Mouse (Mus musculus) megakaryocyte-erythroid progenitor cell, adult 5-6 weeks (primary cell): ENCODE results near the gene Acat2. TPM values are rescaled to one million over a fixed set of nuclear protein-coding genes. Genes with fewer than 3 reads are reported as not detected.
"Not testable (repeated sequence)": the region's sequence is repeated elsewhere in the genome, so short reads cannot be mapped to it uniquely, and the experiment has no call there.

ENCODE experiments used
- ATAC-seq: replicated peaks from 2 replicates; pipeline ENCODE4 v1.8.0; 2016; ENCODE audit warnings: mild to moderate bottlenecking, inconsistent platforms; ENCODE audit not compliant: severe bottlenecking, poor library complexity, low FRiP score, low TSS enrichment
- total RNA-seq, 2 experiments: library from RNA; stranded (forward) in 1 of 2; stranded (reverse) in 1 of 2; fragments of 200-1000, 215-1000 nt in 1 of 2; fragments of >200 nt in 1 of 2; fragmentation: Nextera tagmentation in 1 of 2; gene quantifications; 2 replicates each; pipeline ENCODE4 v1.2.3; 2014 to 2017

The Acat2 gene
- total RNA-seq, 2 experiments from 2014 or later: 14.9 to 20.2 TPM

DNA sequence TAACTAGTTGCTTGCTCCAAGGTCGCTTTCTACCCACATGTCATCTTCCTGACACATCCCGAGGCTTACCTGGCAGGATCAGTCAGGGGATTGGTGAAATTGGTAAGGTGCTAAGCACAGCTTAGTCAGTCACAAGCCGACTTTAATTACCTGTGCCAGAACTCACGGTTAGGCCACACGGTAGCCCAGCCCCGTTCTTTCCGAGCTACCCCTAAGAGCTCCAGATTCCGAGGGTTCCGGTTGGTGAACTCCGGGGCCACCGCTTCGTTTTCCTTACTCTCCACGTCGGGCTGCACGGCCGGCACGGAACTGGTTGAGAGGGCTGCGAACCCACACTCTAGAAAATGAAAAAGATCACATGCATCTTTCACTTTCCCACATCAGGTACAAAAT lies 45.1 kb downstream of the Acat2 start, which contains the start of gene Tcp1:
Gene Tcp1 (plus strand): TSS at position 214 of the 393 bp plus-strand sequence.
- ATAC-seq: peak; percentile 11; the same call in 1 of the 2 replicates

DNA sequence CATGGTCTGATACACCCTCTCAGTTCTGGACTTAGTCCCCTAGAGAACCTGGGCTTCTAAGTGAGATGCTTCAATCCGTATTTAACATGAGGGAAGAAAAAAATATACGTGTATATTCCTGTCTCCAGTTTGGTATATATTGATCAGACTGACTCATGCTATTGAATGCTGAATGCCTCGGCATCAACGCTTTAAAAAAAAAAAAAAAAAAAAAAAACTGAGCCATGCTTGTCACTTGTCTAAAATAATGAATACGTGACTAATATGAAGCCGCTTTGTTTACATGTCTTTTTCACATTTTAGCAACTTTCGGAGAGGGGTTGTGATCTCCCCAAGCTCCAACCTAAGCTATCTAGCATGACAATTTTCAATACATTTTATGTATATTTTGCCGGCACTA lies 50.2 kb downstream of the Acat2 start:
- ATAC-seq: no peak

DNA sequence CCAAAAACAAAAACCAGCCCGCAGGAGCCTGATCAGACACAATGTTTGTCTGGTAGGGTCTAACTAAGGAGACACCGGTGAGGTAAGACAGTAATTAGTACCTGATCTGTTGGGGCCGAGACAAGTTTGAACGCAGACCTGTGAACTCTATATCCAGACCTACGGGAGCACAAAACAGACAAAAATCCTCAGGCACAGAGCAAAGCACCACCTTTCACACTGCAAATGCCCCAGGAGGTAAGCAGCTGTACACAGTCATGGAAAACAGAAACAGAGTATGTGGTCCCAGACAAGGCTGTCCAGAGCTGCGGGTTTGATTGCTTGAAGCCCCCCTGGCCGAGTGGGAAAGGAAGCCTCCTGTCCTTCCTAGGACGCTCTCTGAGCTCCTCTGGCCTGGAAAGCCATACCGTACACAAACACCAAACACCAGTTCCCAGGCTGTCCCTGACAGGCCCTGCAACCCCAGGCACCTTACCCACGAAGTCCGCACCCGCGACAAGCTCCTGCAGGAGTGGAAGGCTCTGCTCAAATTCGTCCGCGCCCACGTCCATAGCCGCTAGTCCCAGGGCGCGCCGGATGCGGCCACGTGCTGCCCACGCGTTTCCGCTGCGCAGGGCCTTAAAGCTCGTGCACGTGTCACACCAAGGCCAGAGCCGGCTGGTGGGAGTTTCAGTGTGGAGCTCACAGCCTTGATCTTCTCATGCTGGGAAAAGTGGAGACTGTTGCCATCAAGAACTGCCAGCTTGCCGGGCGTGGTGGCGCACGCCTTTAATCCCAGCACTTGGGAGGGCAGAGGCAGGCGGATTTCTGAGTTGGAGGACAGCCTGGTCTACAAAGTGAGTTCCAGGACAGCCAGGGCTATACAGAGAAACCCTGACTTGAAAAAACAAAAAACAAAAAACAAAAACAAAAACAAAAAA lies 50.9 kb downstream of the Acat2 start, which contains the start of gene Pnldc1:
Gene Pnldc1 (minus strand): TSS at position 870 of the 920 bp plus-strand sequence.
- no peak for ATAC-seq

DNA sequence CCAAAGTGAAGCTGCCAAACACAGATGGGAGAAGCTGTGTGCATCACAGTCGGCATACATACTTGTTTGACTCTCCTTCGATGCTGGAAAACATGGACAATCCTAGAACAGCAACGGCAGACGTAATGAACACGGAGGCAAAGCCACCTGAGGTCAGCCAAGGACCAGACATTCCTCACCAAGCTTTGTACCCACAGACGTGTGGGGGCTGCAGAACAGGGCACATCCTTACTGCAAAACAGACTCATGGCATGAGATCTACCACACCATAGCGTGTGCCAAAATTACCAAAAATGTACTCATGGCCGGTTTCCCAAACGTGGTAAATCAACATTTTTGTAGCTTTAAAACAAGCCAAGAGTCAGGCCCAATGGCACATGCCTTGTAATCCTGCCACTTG lies 54.1 kb downstream of the Acat2 start:
- ATAC-seq: no peak

DNA sequence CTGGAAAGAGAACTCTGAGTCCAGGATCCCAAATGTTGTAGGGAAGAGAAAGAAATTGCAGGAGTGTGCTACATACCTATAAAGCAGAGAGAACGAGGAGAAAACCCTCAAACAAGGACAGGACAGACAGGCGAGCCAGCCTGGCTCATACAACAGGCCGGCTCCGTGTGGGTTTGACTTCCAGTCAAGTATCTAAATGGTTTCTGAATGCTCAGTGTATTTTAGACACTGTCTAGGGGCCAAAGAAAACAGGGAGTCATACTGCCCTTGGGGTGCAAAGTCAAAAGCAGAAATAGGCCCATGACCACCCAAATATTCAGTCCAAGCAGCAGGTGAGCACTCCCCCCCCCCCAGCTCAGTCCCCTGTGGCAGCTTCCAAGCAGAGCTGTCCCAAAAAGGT lies 54.7 kb downstream of the Acat2 start:
- no peak for ATAC-seq

DNA sequence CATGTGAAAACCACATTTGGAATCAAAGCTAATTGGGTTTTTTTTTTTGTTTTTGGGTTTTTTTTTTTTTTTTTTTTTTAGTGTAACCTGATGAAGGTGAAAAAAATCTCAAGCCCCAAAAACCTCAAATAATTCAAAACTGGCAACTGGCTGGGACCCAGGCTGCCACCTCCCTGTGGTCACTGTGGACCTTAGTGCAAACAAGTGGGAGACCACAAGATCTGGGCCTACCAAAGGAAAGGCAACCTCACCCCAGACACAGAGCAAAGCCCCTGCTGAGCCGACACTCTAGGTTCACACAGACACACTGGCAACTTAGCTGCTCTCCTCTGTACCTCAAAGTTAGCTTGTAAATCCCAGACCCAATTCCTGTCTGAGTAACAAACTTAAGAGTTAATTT lies 56.2 kb downstream of the Acat2 start:
- no peak for ATAC-seq

DNA sequence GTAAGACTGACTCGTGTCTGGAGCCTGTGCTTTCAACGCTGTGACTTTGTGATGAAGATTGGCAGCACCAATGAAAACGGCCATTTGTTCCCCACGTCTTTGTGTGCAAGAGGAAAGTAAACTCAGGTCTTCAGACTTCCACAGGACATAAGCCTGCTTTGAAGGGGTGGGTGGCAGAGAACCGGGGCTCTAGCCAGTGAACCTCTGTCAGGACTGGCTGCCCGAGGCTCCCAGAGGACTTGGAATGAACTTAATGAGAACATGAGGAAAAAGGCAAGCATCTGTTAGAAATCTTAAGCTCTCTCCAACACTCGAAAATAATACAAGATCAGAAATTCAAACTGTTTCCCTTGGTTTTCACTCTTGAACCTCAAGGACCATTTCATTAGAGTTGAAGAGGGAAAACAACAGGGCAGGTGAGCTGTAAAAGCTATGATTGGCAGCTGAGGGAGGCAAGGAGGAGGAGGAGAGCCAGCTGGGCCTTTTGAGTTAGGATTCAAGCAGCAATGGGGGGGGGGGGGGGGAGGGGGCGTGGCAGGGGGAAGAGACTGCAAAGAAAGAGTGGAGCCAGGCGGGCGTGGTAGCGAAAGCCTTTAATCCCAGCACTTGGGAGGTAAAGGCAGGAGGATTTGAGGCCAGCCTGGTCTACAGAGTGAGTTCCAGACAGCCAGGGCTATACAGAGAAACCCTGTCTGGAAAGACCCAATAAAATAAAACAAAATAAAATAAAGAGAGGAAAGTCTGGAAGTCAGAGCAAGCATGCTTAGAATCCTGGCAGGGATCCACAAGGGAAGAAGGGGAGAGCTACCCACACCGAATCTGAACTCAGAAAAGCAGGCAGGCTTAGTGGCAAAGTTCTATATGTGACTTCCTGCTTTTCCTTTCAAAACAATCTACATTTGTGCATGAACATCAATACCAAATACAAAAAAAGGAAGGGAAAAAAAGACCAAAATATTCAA lies 56.9 kb downstream of the Acat2 start:
- ATAC-seq: no peak

DNA sequence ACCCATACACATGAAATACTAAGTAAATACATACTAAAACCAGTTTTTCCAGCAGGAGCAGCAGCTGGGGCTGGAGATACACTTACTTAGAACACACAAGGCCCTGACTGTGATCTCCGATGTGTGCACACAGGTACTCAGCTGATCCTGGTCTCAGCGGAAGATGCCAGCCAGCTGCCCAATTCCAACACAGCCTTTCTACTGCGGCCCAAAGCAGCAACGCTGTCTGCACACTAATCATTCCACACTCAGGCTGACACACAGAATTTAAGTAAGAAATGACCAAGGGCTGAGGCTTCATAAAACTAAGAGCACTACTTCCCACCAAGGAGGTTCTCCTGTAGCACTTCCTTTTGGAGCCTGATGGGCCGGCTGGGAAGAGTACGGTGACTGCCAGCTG lies 58.3 kb downstream of the Acat2 start:
- no peak for ATAC-seq

DNA sequence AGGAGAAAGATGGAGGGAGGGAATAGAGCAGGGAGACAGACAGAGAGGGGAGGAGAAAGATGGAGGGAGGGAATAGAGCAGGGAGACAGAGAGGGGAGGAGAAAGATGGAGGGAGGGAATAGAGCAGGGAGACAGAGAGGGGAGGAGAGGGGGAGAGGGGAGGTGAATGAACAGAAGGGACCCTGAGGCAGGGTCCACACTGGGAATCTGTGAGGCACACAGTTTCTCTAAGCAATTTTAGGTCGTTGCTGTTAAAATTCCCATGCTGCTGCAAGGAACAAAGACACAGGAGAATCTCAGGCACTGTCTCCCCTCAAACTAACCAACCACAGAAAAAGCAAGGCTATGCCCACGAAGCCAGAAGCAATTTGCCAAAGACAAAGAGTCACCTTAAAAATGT lies 61.9 kb downstream of the Acat2 start:
- not testable (repeated sequence) for ATAC-seq

DNA sequence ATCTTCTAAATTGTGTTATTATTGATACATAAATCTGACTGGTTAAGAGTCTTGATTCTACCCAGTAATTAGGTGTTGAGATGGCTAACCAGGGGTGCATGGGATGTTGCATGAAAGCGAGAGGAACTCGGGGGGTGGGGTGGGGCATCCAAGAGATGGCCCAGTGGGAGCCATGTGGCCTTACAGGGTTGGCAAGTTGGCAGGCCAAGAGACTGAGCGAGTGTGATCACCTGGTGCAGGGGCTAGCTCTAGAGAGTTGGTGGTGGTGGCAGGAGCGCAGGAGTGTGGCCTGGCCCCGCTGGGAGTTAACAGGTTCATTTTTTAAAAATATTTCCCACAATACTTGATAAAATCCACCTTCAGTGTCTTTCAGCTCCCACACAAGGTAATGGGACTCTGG lies 62.9 kb downstream of the Acat2 start:
- no peak for ATAC-seq

Other genes with a start within 250 kb of the Acat2 start
- 10.2 and 14.0 TPM in 2 replicates for gene Igf2r, start 191.1 kb downstream of the Acat2 start, total RNA-seq (2014; fragmentation: Nextera tagmentation)
- 15.3 and 19.7 TPM in 2 replicates for gene Igf2r, start 191.1 kb downstream of the Acat2 start, total RNA-seq (2017)
- not detected in 2 replicates for gene Mas1, start 92.6 kb downstream of the Acat2 start, total RNA-seq (2014; fragmentation: Nextera tagmentation)
- gene Mas1, start 92.6 kb downstream of the Acat2 start, total RNA-seq (2017): not detected in 2 replicates
- gene Mrgprh, start 84.7 kb downstream of the Acat2 start, total RNA-seq (2014; fragmentation: Nextera tagmentation): not detected in 2 replicates
- gene Mrgprh, start 84.7 kb downstream of the Acat2 start, total RNA-seq (2017): not detected in 2 replicates
- 12.4 TPM in 1 of 2 replicates, not detected in the other for gene Pnldc1, start 50.5 kb downstream of the Acat2 start, total RNA-seq (2014; fragmentation: Nextera tagmentation)
- 0.15 TPM in 1 of 2 replicates, not detected in the other for gene Pnldc1, start 50.5 kb downstream of the Acat2 start, total RNA-seq (2017)
- 481 and 497 TPM in 2 replicates for gene Tcp1, start 45.0 kb downstream of the Acat2 start, total RNA-seq (2014; fragmentation: Nextera tagmentation)
- gene Tcp1, start 45.0 kb downstream of the Acat2 start, total RNA-seq (2017): 1,112 and 1,392 TPM in 2 replicates
- gene Mrpl18, start 44.4 kb downstream of the Acat2 start, total RNA-seq (2014; fragmentation: Nextera tagmentation): 165 and 221 TPM in 2 replicates
- 214 and 219 TPM in 2 replicates for gene Mrpl18, start 44.4 kb downstream of the Acat2 start, total RNA-seq (2017)
- 0.33 TPM in 1 of 2 replicates, not detected in the other for gene Acat3, start 20.1 kb downstream of the Acat2 start, total RNA-seq (2014; fragmentation: Nextera tagmentation)
- 0.80 and 1.3 TPM in 2 replicates for gene Acat3, start 20.1 kb downstream of the Acat2 start, total RNA-seq (2017)
- gene Wtap, start 33.4 kb upstream of the Acat2 start, total RNA-seq (2014; fragmentation: Nextera tagmentation): 75.6 and 80.8 TPM in 2 replicates
- gene Wtap, start 33.4 kb upstream of the Acat2 start, total RNA-seq (2017): 367 and 387 TPM in 2 replicates
- 86.0 and 94.0 TPM in 2 replicates for gene Sod2, start 46.1 kb upstream of the Acat2 start, total RNA-seq (2014; fragmentation: Nextera tagmentation)
- gene Sod2, start 46.1 kb upstream of the Acat2 start, total RNA-seq (2017): 95.3 and 124 TPM in 2 replicates
- not detected in 2 replicates for gene Gpr31b, start 91.5 kb upstream of the Acat2 start, total RNA-seq (2014; fragmentation: Nextera tagmentation)
- gene Gpr31b, start 91.5 kb upstream of the Acat2 start, total RNA-seq (2017): not detected in 2 replicates
- gene Tcp10b, start 100.4 kb upstream of the Acat2 start, total RNA-seq (2014; fragmentation: Nextera tagmentation): not detected in 2 replicates
- 0.23 TPM in 1 of 2 replicates, not detected in the other for gene Tcp10b, start 100.4 kb upstream of the Acat2 start, total RNA-seq (2017)
- gene Unc93a, start 171.1 kb upstream of the Acat2 start, total RNA-seq (2014; fragmentation: Nextera tagmentation): not detected in 2 replicates
- 0.33 TPM in 1 of 2 replicates, not detected in the other for gene Unc93a, start 171.1 kb upstream of the Acat2 start, total RNA-seq (2017)